Mouse (Mus musculus) midbrain, embryonic 13.5 days (tissue): ENCODE data around the gene 2510039O18Rik. TPM values are rescaled to one million over a fixed set of nuclear protein-coding genes. Genes with fewer than 3 reads are reported as not detected.

ENCODE experiments used
- ATAC-seq: fragments of 200-750 bp; cut with Nextera tagmentation; 2 replicates; pipeline ENCODE4 v1.8.0; 2017; ENCODE audit warnings: mild to moderate bottlenecking, moderate TSS enrichment, moderate library complexity
- H3K27ac ChIP-seq: fragments of 300-500 bp; sonication (generic); 2 replicates; pipeline ENCODE4 v1.5.1; 2015; ENCODE audit warnings: inconsistent platforms, mild to moderate bottlenecking, moderate library complexity
- H3K27me3 ChIP-seq: fragments of 300-500 bp; sonication (generic); 2 replicates; pipeline ENCODE4 v1.6.1; 2015; ENCODE audit warnings: mild to moderate bottlenecking, inconsistent platforms
- H3K36me3 ChIP-seq: fragments of 300-500 bp; sonication (generic); 2 replicates; pipeline ENCODE4 v1.6.1; 2015; ENCODE audit warnings: mild to moderate bottlenecking, inconsistent platforms
- H3K4me1 ChIP-seq: fragments of 300-500 bp; sonication (generic); replicated peaks from 2 replicates; pipeline ENCODE4 v1.6.1; 2015; ENCODE audit warnings: inconsistent platforms
- H3K4me2 ChIP-seq: fragments of 300-500 bp; sonication (generic); replicated peaks from 2 replicates; pipeline ENCODE4 v1.6.1; 2015; ENCODE audit warnings: moderate library complexity, mild to moderate bottlenecking, inconsistent platforms
- H3K4me3 ChIP-seq: fragments of 300-500 bp; sonication (generic); replicated peaks from 2 replicates; pipeline ENCODE4 v1.5.1; 2015; ENCODE audit warnings: mild to moderate bottlenecking, inconsistent platforms
- H3K9ac ChIP-seq: fragments of 300-500 bp; sonication (generic); replicated peaks from 2 replicates; pipeline ENCODE4 v1.6.1; 2015; ENCODE audit warnings: mild to moderate bottlenecking, inconsistent platforms
- H3K9me3 ChIP-seq: fragments of 300-500 bp; sonication (generic); 2 replicates; pipeline ENCODE4 v1.6.1; 2016; ENCODE audit warnings: mild to moderate bottlenecking, inconsistent platforms
- WGBS: fragments of 180-500 bp; shearing (Covaris S2); methylation state at CpG from one replicate; pipeline ENCODE4 v1.1.7; 2015; 5-methylcytosine and 5-hydroxymethylcytosine counted together
- polyA plus RNA-seq: library from polyadenylated mRNA; unstranded; fragments of >200 nt; fragmentation: Nextera tagmentation; extraction: Ambion mirVana; gene quantifications from 2 replicates; pipeline ENCODE4 v1.2.1, GENCODE M21; 2015

The 2510039O18Rik gene
- polyA plus RNA-seq, 1 experiment from 2014 or later = 13.6 TPM

DNA sequence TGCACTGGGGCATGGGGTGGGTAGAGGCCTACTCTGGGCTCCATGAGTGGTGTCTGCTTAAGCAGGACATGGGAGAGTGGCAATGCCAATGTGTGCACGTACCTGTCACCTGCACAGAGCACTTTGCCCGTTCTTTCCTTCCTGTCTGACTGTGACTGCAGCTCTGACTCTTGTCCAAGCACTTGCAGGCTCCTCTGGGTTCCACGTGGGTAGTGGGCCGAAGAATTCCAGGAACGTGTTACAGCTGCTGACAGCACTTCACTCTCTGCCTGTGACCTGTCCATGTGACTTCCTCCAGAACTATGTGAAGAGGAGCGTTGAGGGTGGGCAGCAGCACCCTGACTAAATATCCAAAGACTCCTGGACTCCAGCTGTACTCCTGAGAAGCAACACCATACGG is 25.0 kb downstream of the 2510039O18Rik start:
- no peaks in the 10 kb centered on the region for H3K9me3 ChIP-seq
- H3K27ac ChIP-seq = no peak overlapping the region
- H3K27me3 ChIP-seq = no peaks in the 10 kb centered on the region; the same call in 1 of the 2 replicates
- H3K9ac ChIP-seq = no peak overlapping the region
- no peaks in the 10 kb centered on the region for H3K4me1 ChIP-seq
- 79% methylated on average over 7 of the region's 7 CpGs for WGBS
- H3K4me2 ChIP-seq = no peak overlapping the region
- no peak overlapping the region for H3K4me3 ChIP-seq
- no peak for ATAC-seq
- H3K36me3 ChIP-seq = no peaks in the 10 kb centered on the region

DNA sequence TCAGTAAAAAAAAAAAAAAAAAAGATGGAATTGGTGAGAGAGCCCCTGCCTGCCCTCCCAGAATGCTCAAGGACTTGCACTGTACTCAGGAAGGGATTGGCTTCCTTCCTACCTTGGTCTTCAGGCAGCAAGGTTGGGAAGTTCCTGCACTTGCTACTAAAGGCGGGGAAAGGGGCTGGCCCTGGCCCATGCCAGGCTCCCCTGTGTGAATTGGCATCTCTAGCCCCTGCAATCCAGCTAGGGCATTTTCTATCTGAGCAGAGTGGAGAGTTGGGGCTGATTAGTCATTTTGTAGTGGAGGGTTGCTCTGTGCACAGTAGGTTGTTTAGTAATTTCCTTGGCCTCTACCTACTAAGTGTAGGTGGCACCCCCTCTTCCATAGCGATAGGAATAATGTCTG is 28.1 kb downstream of the 2510039O18Rik start:
- H3K4me2 ChIP-seq = no peak overlapping the region
- no peak for ATAC-seq
- H3K4me1 ChIP-seq = no peaks in the 10 kb centered on the region
- 85% methylated on average over 2 of the region's 2 CpGs for whole genome bisulfite sequencing
- H3K4me3 ChIP-seq = no peak overlapping the region
- H3K36me3 ChIP-seq = no peaks in the 10 kb centered on the region
- H3K9me3 ChIP-seq = no peaks in the 10 kb centered on the region
- H3K9ac ChIP-seq = no peak overlapping the region
- H3K27me3 ChIP-seq = no peaks in the 10 kb centered on the region; the same call in 1 of the 2 replicates
- no peak overlapping the region for H3K27ac ChIP-seq

DNA sequence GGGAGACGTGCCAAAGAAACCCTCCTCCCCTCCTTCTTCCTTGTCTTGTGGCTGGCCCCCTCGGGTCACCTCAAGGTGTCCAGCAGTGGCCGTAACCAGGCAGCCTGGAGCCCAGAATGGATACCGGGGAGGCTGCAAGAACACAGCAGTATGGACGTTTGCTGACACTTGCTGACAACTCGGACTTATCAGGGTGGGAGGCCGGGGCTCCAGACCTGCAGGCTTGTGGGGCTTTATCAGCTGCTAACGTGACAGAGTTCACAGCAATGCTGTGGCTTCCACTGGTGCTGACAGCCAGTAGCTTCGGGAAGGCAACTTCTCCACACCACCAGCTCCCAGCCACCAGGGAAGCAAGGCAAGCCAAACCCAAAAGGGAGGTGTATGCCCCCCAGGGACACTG is 28.6 kb downstream of the 2510039O18Rik start:
- 63% methylated on average over 9 of the region's 9 CpGs for WGBS
- H3K4me2 ChIP-seq = no peak overlapping the region
- H3K27me3 ChIP-seq = no peaks in the 10 kb centered on the region; the same call in 1 of the 2 replicates
- H3K36me3 ChIP-seq = no peaks in the 10 kb centered on the region
- H3K9me3 ChIP-seq = no peaks in the 10 kb centered on the region
- H3K4me1 ChIP-seq = no peaks in the 10 kb centered on the region
- H3K27ac ChIP-seq = no peak overlapping the region
- H3K9ac ChIP-seq = no peak overlapping the region
- no peak overlapping the region for H3K4me3 ChIP-seq
- ATAC-seq = no peak

DNA sequence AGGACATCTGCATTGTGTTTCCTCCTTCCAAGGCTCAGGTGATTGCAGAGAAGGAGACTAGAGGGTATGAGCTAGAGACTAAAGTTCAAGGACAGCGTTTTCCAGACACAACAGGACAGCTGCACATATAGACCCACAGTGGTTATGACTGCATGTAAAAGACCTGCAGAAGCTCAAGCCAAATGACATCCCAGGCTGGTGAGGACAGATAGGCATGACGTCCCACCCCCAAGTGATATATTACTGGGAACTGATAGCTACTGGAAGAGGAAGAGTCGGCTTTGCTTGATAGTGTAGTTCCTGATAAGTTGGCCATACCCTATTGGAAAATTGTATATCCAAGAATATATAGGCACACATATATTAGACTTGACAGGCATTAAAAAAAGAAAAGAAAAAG is 35.5 kb downstream of the 2510039O18Rik start:
- ATAC-seq = no peak
- 85% methylated on average over 3 of the region's 3 CpGs for WGBS

DNA sequence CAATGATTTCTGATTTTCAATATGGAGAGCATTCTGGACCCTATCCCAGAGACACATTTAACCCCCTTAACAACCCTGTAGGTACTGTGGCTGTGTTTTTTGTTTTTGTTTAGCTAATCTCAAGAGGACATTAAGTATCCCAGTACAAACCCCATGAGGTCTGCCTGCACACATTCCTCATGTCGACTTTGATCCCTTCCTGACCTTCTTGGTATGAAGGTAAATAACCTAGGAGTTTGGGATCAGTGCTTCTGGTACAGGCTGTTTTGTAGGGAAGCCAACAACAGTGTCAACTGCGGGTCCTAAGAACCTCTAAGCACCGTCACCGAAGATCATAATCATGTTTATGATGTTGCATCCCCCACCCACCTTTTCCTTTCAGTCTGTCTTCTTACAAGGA is 37.0 kb downstream of the 2510039O18Rik start:
- no peaks in the 10 kb centered on the region for H3K4me1 ChIP-seq
- 79% methylated on average over 4 of the region's 4 CpGs for WGBS
- H3K4me2 ChIP-seq = no peak overlapping the region
- H3K4me3 ChIP-seq = no peak overlapping the region
- no peak for ATAC-seq
- H3K27ac ChIP-seq = no peak overlapping the region
- H3K27me3 ChIP-seq = no peaks in the 10 kb centered on the region
- H3K36me3 ChIP-seq = no peaks in the 10 kb centered on the region
- H3K9me3 ChIP-seq = 0 out of 2 replicates have a peak, but pooled peaks cover 4% of the 10 kb centered on the region
- no peak overlapping the region for H3K9ac ChIP-seq

More for the DNA sequence above, 35.5 kb downstream of the 2510039O18Rik start:
- Histone ChIP-seq H3K27me3 (no peaks in the 10 kb centered on the region), H3K27ac (no peak overlapping the region), H3K36me3 (no peaks in the 10 kb centered on the region), H3K9ac (no peak overlapping the region), H3K4me2 (no peak overlapping the region), H3K4me1 (no peaks in the 10 kb centered on the region), H3K4me3 (no peak overlapping the region), H3K9me3 (0 out of 2 replicates have a peak, but pooled peaks cover 4% of the 10 kb centered on the region)

DNA sequence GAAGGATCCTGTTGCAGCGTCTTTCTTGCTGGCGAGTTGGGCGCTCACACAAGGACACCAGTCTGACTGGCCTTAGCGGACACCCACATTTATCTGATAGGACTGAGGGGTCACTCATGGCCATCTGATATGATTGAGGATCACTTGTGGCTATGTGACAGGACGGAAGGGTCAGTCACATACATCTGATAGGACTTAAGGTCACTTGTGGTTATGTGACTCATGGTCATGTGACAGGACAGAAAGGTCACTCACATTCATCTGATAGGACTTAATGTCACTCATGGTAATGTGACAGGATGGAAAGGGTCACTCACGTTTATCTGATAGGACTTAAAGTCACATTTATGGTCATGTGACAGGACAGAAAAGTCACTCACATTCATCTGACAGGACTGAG is 37.7 kb downstream of the 2510039O18Rik start:
- no peak for ATAC-seq
- Histone ChIP-seq H3K9ac (no peak overlapping the region), H3K4me1 (no peaks in the 10 kb centered on the region), H3K36me3 (no peaks in the 10 kb centered on the region), H3K9me3 (0 out of 2 replicates have a peak, but pooled peaks cover 4% of the 10 kb centered on the region), H3K4me3 (no peak overlapping the region), H3K27me3 (no peaks in the 10 kb centered on the region), H3K27ac (no peak overlapping the region), H3K4me2 (no peak overlapping the region)
- 95% methylated on average over 6 of the region's 6 CpGs for WGBS

DNA sequence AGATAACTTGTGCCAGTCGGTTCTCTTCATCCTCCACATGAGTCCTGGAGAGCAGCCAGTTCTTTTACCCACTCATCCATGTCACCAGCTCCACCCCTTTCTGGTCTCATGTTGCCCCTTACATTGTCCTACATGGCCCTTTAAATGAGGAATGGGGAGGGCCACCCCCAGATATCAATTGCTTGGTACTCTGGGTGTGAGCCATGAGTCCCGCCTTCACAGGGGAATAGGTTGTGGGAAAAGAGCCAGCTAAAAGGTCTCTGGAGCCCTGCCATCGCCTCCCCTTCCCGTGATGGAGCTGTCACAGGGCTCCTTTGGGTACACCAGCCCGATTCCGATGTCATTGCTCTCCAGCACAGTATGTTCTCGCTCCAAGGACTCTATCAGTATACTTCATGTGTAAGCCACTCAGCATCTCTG is 38.8 kb downstream of the 2510039O18Rik start:
- Histone ChIP-seq H3K27ac (no peak overlapping the region), H3K4me3 (no peak overlapping the region), H3K36me3 (no peaks in the 10 kb centered on the region), H3K9ac (no peak overlapping the region), H3K27me3 (no peaks in the 10 kb centered on the region), H3K4me1 (no peaks in the 10 kb centered on the region), H3K4me2 (no peak overlapping the region), H3K9me3 (0 out of 2 replicates have a peak, but pooled peaks cover 4% of the 10 kb centered on the region)
- ATAC-seq = no peak
- WGBS = 76% methylated on average over 7 of the region's 7 CpGs

DNA sequence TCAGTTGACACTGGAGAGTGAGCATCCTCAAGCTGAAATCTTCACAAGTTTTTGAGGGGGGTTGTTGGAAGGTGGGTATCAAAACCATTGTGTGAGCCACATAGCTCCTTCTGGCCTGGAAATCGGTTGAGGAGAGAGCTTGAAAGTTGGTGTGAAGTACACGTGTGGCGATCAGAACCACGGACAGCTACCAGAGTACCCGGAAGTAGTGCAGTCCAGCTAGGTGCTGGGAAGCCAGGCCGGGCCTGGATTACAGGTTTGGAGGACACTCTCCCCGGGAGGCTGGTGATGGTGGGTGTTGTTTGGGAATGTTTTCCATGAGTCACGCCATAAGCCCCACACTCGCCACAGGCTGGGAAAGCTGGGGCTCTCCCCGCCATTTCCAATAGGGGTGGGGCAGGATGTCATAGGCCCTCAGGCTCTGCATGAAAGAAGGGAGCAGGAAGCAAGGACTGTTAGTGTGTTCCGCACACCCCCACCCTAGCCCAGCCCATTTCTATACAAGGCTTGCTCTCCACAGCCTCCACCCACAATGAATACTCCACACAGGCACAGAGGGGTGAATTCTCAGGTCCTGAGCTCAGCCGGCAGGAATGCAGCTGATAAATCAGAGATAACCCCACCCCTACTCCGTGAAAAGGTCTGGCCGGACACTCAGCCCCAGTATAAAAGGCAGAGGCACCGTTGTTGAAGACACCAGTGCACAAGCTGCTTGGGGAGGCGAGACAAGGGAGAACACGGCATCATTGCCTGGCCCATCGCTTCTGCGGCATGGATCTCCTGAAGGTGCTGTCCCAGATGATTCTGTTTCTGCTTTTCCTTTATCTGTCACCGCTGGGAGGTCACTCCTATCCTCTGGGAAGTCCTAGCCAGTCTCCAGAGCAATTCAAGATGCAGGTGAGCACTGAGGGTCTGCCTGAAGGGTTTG is 44.8 kb downstream of the 2510039O18Rik start, which contains the start of gene Nppb:
Nppb (plus strand) TSS at position 584 of the 928 bp plus-strand sequence.
- H3K4me1 ChIP-seq = no peaks in the 10 kb centered on the region
- no peak within 1 kb of the TSS for H3K4me3 ChIP-seq
- no peak within 1 kb of the TSS for H3K27ac ChIP-seq
- no peaks in the 10 kb centered on the region for H3K9me3 ChIP-seq
- H3K9ac ChIP-seq = no peak within 1 kb of the TSS
- H3K27me3 ChIP-seq = no peaks in the 10 kb centered on the region; the same call in 1 of the 2 replicates
- ATAC-seq = no peak
- no peaks in the 10 kb centered on the region for H3K36me3 ChIP-seq
- 37% methylated on average over 20 of the region's 20 CpGs for WGBS
- no peak within 1 kb of the TSS for H3K4me2 ChIP-seq

DNA sequence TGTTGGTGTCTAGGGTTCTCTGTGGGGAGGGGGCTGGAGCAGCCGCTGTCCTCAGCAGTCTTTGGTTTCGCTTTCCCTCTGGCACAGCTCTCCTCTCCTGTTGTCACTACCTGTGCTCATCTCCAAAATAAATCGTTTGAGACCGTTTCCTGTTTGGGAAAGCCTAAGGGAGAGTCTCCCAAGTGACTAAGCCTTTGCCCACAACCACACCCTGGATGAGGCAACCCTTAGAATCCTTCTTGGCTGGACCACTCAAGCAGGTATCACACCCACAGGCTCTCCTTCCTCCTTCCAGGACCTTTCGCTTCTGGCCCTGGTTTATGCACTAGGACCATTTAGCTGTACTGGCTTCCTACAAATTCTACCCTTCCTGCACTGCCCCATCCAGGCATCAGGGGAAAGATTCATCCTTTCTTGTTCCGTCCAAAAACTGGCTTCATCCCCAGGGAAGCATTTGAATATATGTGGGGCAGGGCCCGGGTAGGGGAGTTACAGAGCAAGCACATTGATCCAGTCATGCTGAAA is 52.9 kb downstream of the 2510039O18Rik start:
- H3K4me2 ChIP-seq = no peak overlapping the region
- H3K36me3 ChIP-seq = no peaks in the 10 kb centered on the region
- no peak for ATAC-seq
- no peak overlapping the region for H3K4me3 ChIP-seq
- 68% methylated on average over 7 of the region's 7 CpGs for WGBS
- H3K27me3 ChIP-seq = no peaks in the 10 kb centered on the region
- H3K4me1 ChIP-seq = no peaks in the 10 kb centered on the region
- H3K27ac ChIP-seq = no peak overlapping the region
- no peak overlapping the region for H3K9ac ChIP-seq
- no peaks in the 10 kb centered on the region for H3K9me3 ChIP-seq

DNA sequence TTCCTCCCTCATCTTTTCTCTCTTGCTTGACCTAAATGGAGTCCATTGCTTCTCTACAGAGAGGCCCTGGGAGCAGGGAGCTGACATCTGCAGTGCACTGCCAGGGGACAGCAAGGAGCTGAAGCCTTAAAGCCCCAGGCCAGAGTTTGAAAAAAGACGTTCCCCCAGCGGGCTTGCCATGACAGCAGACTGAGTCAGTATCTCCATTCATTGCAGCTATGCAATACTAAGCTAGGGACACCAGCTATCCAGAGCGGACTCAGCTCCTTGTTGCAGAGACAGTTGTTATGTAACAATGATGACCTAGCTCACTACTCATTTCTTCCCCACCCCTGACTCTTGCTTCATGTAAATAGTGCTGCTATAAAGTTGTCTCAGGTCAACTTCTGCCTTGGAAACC is 54.6 kb downstream of the 2510039O18Rik start:
- Histone ChIP-seq H3K9me3 (no peaks in the 10 kb centered on the region), H3K9ac (no peak overlapping the region), H3K4me3 (no peak overlapping the region), H3K27ac (no peak overlapping the region), H3K27me3 (no peaks in the 10 kb centered on the region), H3K4me2 (no peak overlapping the region), H3K36me3 (no peaks in the 10 kb centered on the region), H3K4me1 (peaks cover 4% of the 10 kb centered on the region)
- 83% methylated on average over 3 of the region's 3 CpGs for WGBS
- no peak for ATAC-seq
